Mouse (Mus musculus) liver, postnatal 0 days (tissue): ENCODE measurements around the gene Stat5b.

Experiments used
- CTCF ChIP-seq: sonication (generic); IDR thresholded peaks from 2 replicates; pipeline ENCODE4 v1.5.1; 2016; ENCODE audit warnings: antibody characterized with exemption, low read depth
- EP300 ChIP-seq: IDR thresholded peaks from 2 replicates; pipeline ENCODE4 v1.6.1; 2016; ENCODE audit warnings: antibody characterized with exemption, low read depth, mild to moderate bottlenecking

DNA sequence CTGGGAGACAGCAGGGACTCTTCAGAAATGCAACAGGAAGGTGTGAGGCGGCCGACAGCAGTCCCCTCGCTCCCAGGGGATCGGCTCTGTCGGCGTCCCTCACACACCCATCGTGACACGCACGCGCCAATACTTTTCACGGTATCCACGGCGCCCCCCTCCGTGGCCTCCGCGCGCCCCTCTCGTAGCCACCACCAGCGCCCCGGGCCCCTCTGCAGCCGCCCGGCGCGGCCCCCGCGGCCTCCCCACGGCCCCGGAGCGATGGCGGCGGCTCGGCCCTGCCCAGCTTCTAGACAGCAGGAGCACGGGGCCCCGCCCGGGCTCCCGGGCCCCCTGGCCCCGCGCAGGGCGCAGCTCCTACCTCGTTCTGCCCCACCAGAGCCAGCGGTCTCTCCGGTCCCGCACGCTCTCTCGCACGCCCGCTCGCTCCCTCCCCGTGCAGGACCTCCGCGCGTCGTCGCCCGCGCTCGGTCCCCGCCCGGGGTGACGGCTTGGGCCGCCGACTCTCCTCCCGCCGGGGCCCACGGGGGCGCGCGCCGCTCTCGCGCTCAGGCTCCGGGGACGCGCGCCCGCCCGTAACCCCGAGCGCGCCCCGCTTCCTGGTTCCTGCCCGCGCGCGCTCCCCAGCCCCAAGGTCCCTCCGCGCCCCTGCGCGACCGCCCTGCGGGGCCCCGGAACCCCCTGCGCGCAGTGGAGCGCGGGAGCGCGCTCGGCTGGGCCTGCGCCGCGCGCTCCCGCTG, at the start of gene Stat5b:
- TF ChIP-seq CTCF (no peak), EP300 (no peak)
